Mouse (Mus musculus) midbrain, embryonic 11.5 days (tissue): Measurements from ENCODE around the gene Olfr288. TPM values are rescaled to one million over a fixed set of nuclear protein-coding genes. Genes with fewer than 3 reads are reported as not detected.

ENCODE experiments used
- ATAC-seq: fragments of 200-750 bp; cut with Nextera tagmentation; 2 replicates; pipeline ENCODE4 v1.8.0; 2017; ENCODE audit warnings: moderate TSS enrichment, moderate library complexity; ENCODE audit not compliant: low FRiP score
- DNase-seq: peaks from one replicate; pipeline ENCODE4 v3.0.0; 2015; ENCODE audit warnings: low spot score; ENCODE audit errors: missing footprints
- H3K27ac ChIP-seq: fragments of 300-500 bp; sonication (generic); 2 replicates; pipeline ENCODE4 v1.5.1; 2014; ENCODE audit warnings: low read depth, low read length
- H3K27me3 ChIP-seq: fragments of 300-500 bp; sonication (generic); 2 replicates; pipeline ENCODE4 v1.6.1; 2014; ENCODE audit warnings: mild to moderate bottlenecking, low read length, moderate library complexity, mixed read lengths; ENCODE audit not compliant: control insufficient read depth, insufficient read depth
- H3K36me3 ChIP-seq: fragments of 300-500 bp; sonication (generic); 2 replicates; pipeline ENCODE4 v1.6.1; 2014; ENCODE audit warnings: mild to moderate bottlenecking, low read length, moderate library complexity, mixed read lengths; ENCODE audit not compliant: control insufficient read depth, insufficient read depth
- H3K4me1 ChIP-seq: fragments of 300-500 bp; sonication (generic); 2 replicates; pipeline ENCODE4 v1.6.1; 2014; ENCODE audit warnings: low read length; ENCODE audit not compliant: control insufficient read depth, insufficient read depth
- H3K4me2 ChIP-seq: fragments of 300-500 bp; sonication (generic); 2 replicates; pipeline ENCODE4 v1.6.1; 2014; ENCODE audit warnings: mild to moderate bottlenecking, moderate library complexity
- H3K4me3 ChIP-seq: fragments of 300-500 bp; sonication (generic); 2 replicates; pipeline ENCODE4 v1.5.1; 2014; ENCODE audit warnings: low read depth, low read length
- H3K9ac ChIP-seq: fragments of 300-500 bp; sonication (generic); 2 replicates; pipeline ENCODE4 v1.6.1; 2014; ENCODE audit warnings: low read length
- H3K9me3 ChIP-seq: fragments of 300-500 bp; sonication (generic); 2 replicates; pipeline ENCODE4 v1.6.1; 2016; ENCODE audit warnings: low read length; ENCODE audit not compliant: control insufficient read depth
- WGBS: fragments of 180-500 bp; shearing (Covaris S2); extraction: QIAGEN DNeasy Blood & Tissue Kit; methylation state at CpG from one replicate; pipeline ENCODE4 v1.1.7; 2014; 5-methylcytosine and 5-hydroxymethylcytosine counted together
- polyA plus RNA-seq: library from polyadenylated mRNA; unstranded; fragments of >200 nt; fragmentation: Nextera tagmentation; extraction: Ambion mirVana; gene quantifications from 2 replicates; pipeline ENCODE4 v1.2.1, GENCODE M21; 2014

The Olfr288 gene
- polyA plus RNA-seq, 1 experiment from 2014 or later, result not detected

GRCm38 (mm10) chr15:98209676-98210075 lies 14.3 kb upstream of the Olfr288 start:
- Histone ChIP-seq H3K27ac (no peak overlapping the region), H3K4me3 (no peak overlapping the region), H3K27me3 (no peaks in the 10 kb centered on the region), H3K4me1 (no peaks in the 10 kb centered on the region), H3K4me2 (no peak overlapping the region), H3K9ac (no peak overlapping the region), H3K36me3 (no peaks in the 10 kb centered on the region), H3K9me3 (no peaks in the 10 kb centered on the region)
- WGBS, result 77% methylated on average over 7 of the region's 7 CpGs
- DNase-seq (no peak), ATAC-seq (no peak)

DNA sequence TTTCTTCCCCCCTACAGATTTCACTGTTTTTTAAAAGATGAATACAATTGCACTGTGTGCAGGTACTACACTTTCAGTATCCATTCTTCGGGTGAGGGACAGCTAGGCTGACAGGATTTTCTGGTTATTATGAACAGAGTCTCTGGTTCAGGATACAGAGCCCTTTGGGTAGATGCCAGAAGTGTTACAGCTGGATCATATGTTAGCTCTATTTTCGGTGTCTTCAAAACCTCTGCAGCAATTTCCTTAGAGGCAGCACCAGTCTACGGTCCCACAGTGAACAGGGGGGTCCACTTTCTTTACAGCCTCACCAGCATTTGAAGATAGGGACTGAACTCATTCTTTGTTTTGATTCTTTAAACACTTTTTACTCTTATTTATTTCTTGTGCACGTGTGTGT lies 10.9 kb downstream of the Olfr288 start:
- 78% methylated on average over 4 of the region's 4 CpGs for WGBS
- Histone ChIP-seq H3K4me1 (no peaks in the 10 kb centered on the region), H3K4me3 (no peak overlapping the region), H3K27ac (no peak overlapping the region), H3K36me3 (no peaks in the 10 kb centered on the region), H3K27me3 (no peaks in the 10 kb centered on the region), H3K4me2 (no peak overlapping the region), H3K9me3 (no peaks in the 10 kb centered on the region), H3K9ac (no peak overlapping the region)
- ATAC-seq (no peak), DNase-seq (no peak)

GRCm38 (mm10) chr15:98181856-98182570 lies 13.3 kb downstream of the Olfr288 start:
- Histone ChIP-seq H3K4me1 (no peaks in the 10 kb centered on the region), H3K4me3 (no peak overlapping the region), H3K36me3 (no peaks in the 10 kb centered on the region), H3K4me2 (no peak overlapping the region; the same call in 1 of the 2 replicates), H3K27ac (no peak overlapping the region), H3K27me3 (no peaks in the 10 kb centered on the region), H3K9me3 (no peaks in the 10 kb centered on the region), H3K9ac (no peak overlapping the region)
- DNase-seq (no peak), ATAC-seq (no peak)
- WGBS, result 71% methylated on average over 12 of the region's 12 CpGs

DNA sequence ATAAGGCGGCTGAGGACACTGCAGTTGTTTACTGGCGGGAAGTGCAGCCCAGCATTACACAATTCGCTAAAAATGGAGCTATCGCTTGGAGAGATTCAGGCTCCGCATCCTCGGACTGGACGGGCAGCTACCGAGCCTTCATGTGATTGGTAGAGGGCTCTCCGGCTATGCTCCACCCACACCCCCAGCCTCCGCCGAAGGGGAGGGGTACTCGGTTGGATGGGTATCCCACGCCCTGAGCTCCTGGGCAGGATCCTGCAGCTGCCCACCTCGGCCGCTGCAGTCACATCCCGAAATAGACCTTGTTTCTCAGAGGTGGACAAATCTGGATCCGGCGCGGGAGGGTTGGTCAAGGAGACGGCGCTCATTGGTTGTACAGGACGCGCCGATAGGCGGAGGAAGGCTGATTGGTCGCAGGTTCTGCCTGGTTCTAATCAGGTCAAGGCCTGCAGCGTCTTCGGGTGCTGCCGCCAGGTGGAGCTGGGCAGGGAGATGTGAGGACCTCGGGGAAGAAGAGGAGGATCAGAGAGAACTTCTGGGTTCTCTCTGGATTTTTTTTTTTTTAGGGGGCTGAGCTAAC lies 14.1 kb downstream of the Olfr288 start:
- DNase-seq, result peak; percentile 97
- Histone ChIP-seq H3K4me1 (no peaks in the 10 kb centered on the region), H3K9me3 (no peaks in the 10 kb centered on the region), H3K27me3 (no peaks in the 10 kb centered on the region), H3K9ac (peak overlapping the region; percentile 59), H3K4me2 (peak overlapping the region; percentile 65), H3K27ac (0 out of 2 replicates have a peak overlapping the region, but pooled peaks have one; percentile 25), H3K4me3 (peak overlapping the region; percentile 44), H3K36me3 (no peaks in the 10 kb centered on the region)
- under 1% methylated on average over 30 of the region's 30 CpGs for WGBS
- ATAC-seq, result peak; percentile 99

DNA sequence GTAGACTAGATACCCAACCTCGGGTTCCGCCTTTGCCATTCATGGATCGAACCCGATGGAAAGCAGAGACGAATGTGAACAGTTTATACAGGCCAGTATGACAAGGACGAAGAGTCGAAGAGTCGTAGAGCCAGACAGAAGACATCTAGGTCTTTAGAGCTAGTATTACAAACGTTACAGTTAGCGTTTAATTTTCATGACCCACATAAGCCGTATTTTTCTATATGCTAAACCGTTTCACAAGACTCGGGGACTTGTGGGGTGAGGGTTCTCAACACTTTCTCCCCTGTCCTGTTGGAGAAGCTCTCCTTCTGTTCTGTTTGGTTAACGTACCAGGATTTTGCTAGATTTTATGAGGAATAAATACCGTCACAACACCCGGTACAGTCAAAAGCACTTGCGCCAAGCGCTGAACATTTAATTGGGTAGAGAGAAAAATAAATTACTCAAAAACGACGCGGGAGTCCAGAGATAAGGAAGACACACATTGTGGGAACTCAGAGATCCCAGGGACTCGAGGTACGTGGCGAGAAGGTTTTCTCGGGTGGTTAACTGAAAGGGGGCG lies 14.7 kb downstream of the Olfr288 start:
- H3K36me3 ChIP-seq, result no peaks in the 10 kb centered on the region
- ATAC-seq, result no peak
- no peaks in the 10 kb centered on the region for H3K27me3 ChIP-seq
- WGBS, result 4% methylated on average over 26 of the region's 26 CpGs
- H3K4me3 ChIP-seq, result peak overlapping the region; percentile 44
- DNase-seq, result peak; percentile 92
- H3K4me1 ChIP-seq, result no peaks in the 10 kb centered on the region
- H3K9ac ChIP-seq, result peak overlapping the region; percentile 59
- H3K4me2 ChIP-seq, result peak overlapping the region; percentile 65
- no peaks in the 10 kb centered on the region for H3K9me3 ChIP-seq
- H3K27ac ChIP-seq, result no peak overlapping the region

- H3K9ac ChIP-seq, result no peak overlapping the region
- 78% methylated on average over 3 of the region's 3 CpGs for WGBS
- no peak overlapping the region for H3K4me3 ChIP-seq
- no peaks in the 10 kb centered on the region for H3K36me3 ChIP-seq
- no peak for DNase-seq
- H3K4me2 ChIP-seq, result no peak overlapping the region
- no peaks in the 10 kb centered on the region; the same call in 1 of the 2 replicates for H3K27me3 ChIP-seq
- no peak for ATAC-seq
- no peak overlapping the region for H3K27ac ChIP-seq
- no peaks in the 10 kb centered on the region for H3K4me1 ChIP-seq
- no peaks in the 10 kb centered on the region for H3K9me3 ChIP-seq
These were observed 18.0 kb downstream of the Olfr288 start for GRCm38 (mm10) chr15:98177320-98177719.

- Histone ChIP-seq H3K9me3 (no peaks in the 10 kb centered on the region), H3K4me1 (no peaks in the 10 kb centered on the region), H3K4me2 (no peak overlapping the region), H3K36me3 (no peaks in the 10 kb centered on the region), H3K9ac (no peak overlapping the region), H3K4me3 (no peak overlapping the region), H3K27me3 (peaks cover 18% of the 10 kb centered on the region; the same call in 1 of the 2 replicates), H3K27ac (no peak overlapping the region)
- DNase-seq, result peak; percentile 95
- 44% methylated on average over 8 of the region's 8 CpGs for WGBS
- ATAC-seq, result no peak
These were observed 21.5 kb downstream of the Olfr288 start for GRCm38 (mm10) chr15:98173821-98174220.

- Histone ChIP-seq H3K4me3 (no peak overlapping the region), H3K27me3 (peaks cover 29% of the 10 kb centered on the region), H3K9me3 (no peaks in the 10 kb centered on the region), H3K36me3 (no peaks in the 10 kb centered on the region), H3K4me1 (no peaks in the 10 kb centered on the region), H3K27ac (no peak overlapping the region), H3K4me2 (no peak overlapping the region), H3K9ac (no peak overlapping the region)
- 69% methylated on average over 5 of the region's 5 CpGs for WGBS
- ATAC-seq (no peak), DNase-seq (no peak)
These were observed 23.2 kb downstream of the Olfr288 start for GRCm38 (mm10) chr15:98172113-98172512.

- DNase-seq, result no peak
- no peak overlapping the region for H3K9ac ChIP-seq
- no peak for ATAC-seq
- peaks cover 5% of the 10 kb centered on the region for H3K4me1 ChIP-seq
- peaks cover 29% of the 10 kb centered on the region for H3K27me3 ChIP-seq
- 76% methylated on average over 9 of the region's 9 CpGs for WGBS
- no peaks in the 10 kb centered on the region for H3K36me3 ChIP-seq
- H3K4me2 ChIP-seq, result no peak overlapping the region
- H3K9me3 ChIP-seq, result no peaks in the 10 kb centered on the region
- no peak overlapping the region for H3K4me3 ChIP-seq
- H3K27ac ChIP-seq, result no peak overlapping the region
These were observed 24.4 kb downstream of the Olfr288 start for GRCm38 (mm10) chr15:98170917-98171316.
